Mouse (Mus musculus): ENCODE measurements around the gene Mtg1.

GRCm38 (mm10) chr7:140187721-140188390 lies 50.5 kb downstream of the Mtg1 start:
- no peak for TF ChIP-seq CTCF (IDR thresholded peaks at IDR 0.05; ENCODE audit: low read depth)
- TF ChIP-seq EP300 (IDR thresholded peaks at IDR 0.05; ENCODE audit: low read depth) = no peak
